Mouse (Mus musculus) naive thymus-derived CD4-positive, alpha-beta T cell, adult 5 months (primary cell): Measurements from ENCODE around the gene Ak9. TPM values are rescaled to one million over a fixed set of nuclear protein-coding genes. Genes with fewer than 3 reads are reported as not detected.

Experiments used
- polyA plus RNA-seq: library from polyadenylated mRNA; unstranded; fragments of 100-300 nt; shearing (Covaris generic); gene quantifications from one replicate; pipeline ENCODE4 v1.2.1, GENCODE M21; 2017

Ak9 gene
- not detected for polyA plus RNA-seq

GRCm38 (mm10) chr10:41303639-41304444 lies at the start of gene Ak9:
TSS of gene Ak9 (plus strand) at chr10:41303980.

GRCm38 (mm10) chr10:41302689-41303431 lies 920 bp upstream of the Ak9 start, which contains the start of gene Fig4:
TSS of gene Fig4 (minus strand) at chr10:41303260.

GRCm38 (mm10) chr10:41450137-41450670 lies 146.4 kb downstream of the Ak9 start, which contains the start of gene Zbtb24:
TSS of gene Zbtb24 (plus strand) at chr10:41450383.

GRCm38 (mm10) chr10:41476171-41477017 lies 172.6 kb downstream of the Ak9 start, which contains the start of gene Mical1:
TSS of gene Mical1 (plus strand) at chr10:41476314.

Other genes with a start within 250 kb of the Ak9 start
- gene Gpr6, start 231.7 kb upstream of the Ak9 start, polyA plus RNA-seq: not detected
- 21.7 TPM for gene Fig4, start 720 bp upstream of the Ak9 start, polyA plus RNA-seq
- 33.5 TPM for gene Zbtb24, start 146.4 kb downstream of the Ak9 start, polyA plus RNA-seq
- gene Mical1, start 172.3 kb downstream of the Ak9 start, polyA plus RNA-seq: 73.4 TPM
- gene Smpd2, start 186.4 kb downstream of the Ak9 start, polyA plus RNA-seq: 29.5 TPM
- gene Ppil6, start 186.5 kb downstream of the Ak9 start, polyA plus RNA-seq: not detected
- gene Cd164, start 215.4 kb downstream of the Ak9 start, polyA plus RNA-seq: 270 TPM